Mouse (Mus musculus): ENCODE measurements at regions not wholly inside any gene's neighbourhood (a gene's known extent, or its start where the extent isn't known, plus 50 kb on each side); places are given as distances from the start of the nearest gene placed in this dataset.

DNA sequence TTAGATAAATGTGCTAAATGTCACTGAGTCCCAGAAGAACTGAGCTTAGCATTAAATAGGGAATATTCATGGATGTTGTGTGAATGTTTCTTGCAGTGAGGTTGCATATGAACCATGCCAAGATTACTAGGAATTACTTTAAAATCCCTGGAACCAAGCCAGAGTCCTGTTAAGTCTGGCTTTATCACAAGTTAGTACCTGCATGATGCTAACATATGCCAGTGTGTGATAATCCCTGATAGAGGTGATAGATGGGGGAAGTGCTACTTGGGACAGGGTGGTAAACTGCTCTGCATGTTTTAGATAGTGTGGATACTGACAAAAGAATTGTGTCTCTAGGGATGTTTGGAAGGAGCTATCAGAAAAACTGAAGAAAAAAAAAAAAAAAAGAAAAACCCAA is 143.5 kb upstream of the Negr1 start:
- no peak for DNase-seq (ENCODE audit: low read depth)

GRCm38 (mm10) chr3:156423100-156423499 is 138.5 kb upstream of the Negr1 start:
- DNase-seq (ENCODE audit: low read depth) = no peak

DNA sequence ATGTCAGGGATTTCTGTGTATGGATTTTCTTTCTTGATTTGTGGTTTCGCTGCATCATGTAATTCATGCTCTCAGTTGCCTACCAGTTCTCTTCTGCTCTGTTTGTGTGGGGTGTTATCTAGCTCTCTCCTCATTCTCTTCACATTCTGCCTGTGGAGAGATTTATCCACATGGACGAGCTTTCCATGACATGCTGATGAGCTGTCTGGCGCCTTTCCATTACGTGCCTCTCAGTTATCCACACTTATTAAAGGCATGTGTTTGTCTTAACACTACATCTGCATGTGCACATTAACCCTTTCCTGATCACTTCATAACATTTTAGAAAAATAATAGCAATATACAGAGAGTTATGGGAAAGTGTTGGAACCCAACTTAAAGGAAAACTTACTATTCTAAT is 106.6 kb upstream of the Negr1 start:
- DNase-seq (ENCODE audit: low read depth) = no peak

- no peak for DNase-seq (ENCODE audit: low read depth)
These were observed 98.3 kb upstream of the Negr1 start for GRCm38 (mm10) chr3:156463299-156463698.

GRCm38 (mm10) chr3:156465601-156466000 is 96.0 kb upstream of the Negr1 start:
- DNase-seq (ENCODE audit: low read depth) = no peak

DNA sequence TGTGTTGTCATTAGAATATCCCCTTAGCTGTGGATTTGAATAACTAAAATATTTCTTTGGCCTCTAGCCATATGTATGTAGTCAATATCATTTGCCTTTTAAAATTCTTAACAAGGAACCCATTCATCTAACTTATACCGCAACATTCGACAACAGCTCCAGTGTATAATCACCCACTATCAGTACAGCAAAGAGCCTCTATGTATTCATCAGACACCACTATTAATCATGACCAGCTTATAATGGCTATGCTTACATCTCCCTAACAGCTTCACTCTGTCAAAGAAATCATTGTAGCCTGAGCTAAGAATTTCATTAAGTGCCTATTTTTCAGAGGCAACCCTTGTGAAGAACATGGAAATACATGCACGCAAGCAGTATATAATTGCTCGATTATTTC is 88.9 kb upstream of the Negr1 start:
- no peak for DNase-seq (ENCODE audit: low read depth)
